Mouse (Mus musculus) gastrocnemius, adult 2 months (tissue): ENCODE data around the gene Pex26. TPM values are rescaled to one million over a fixed set of nuclear protein-coding genes. Genes with fewer than 3 reads are reported as not detected.
A peak's percentile ranks its signal among the peaks of the same experiment; 100 is the strongest.

ENCODE experiments used
- DNase-seq: peaks from one replicate; pipeline ENCODE4 v3.0.0; 2022
- H3K27ac ChIP-seq: fragments of 200-600 bp; 2 replicates; pipeline ENCODE4 v1.8.1; 2022; ENCODE audit warnings: mild to moderate bottlenecking
- H3K4me3 ChIP-seq: fragments of 200-600 bp; 2 replicates; pipeline ENCODE4 v1.8.1; 2022; ENCODE audit warnings: mild to moderate bottlenecking, moderate library complexity
- CTCF ChIP-seq: fragments of 200-600 bp; IDR thresholded peaks from 2 replicates; pipeline ENCODE4 v1.8.1; 2022; ENCODE audit warnings: antibody characterized with exemption, mild to moderate bottlenecking, moderate library complexity
- intact Hi-C: fragments of 180-260 bp; cut with DNase I; formaldehyde crosslinking; loops from one replicate; pipeline ENCODE4 v1.15.1; 2025
- total RNA-seq, 2 experiments: library from RNA; stranded (reverse); gene quantifications; 2 replicates each; pipeline ENCODE4 v1.2.3; 2021

The Pex26 gene
- total RNA-seq, 2 experiments from 2014 or later, result 3.5 to 3.8 TPM

GRCm38 (mm10) chr6:121215336-121215735 is 31.9 kb downstream of the Pex26 start:
- no peak for TF ChIP-seq CTCF
- intact Hi-C loops, result no loop called here
- DNase-seq, result peak; percentile 51
- Histone ChIP-seq H3K4me3 (peak overlapping the region; percentile 86), H3K27ac (peak overlapping the region; percentile 97)

DNA sequence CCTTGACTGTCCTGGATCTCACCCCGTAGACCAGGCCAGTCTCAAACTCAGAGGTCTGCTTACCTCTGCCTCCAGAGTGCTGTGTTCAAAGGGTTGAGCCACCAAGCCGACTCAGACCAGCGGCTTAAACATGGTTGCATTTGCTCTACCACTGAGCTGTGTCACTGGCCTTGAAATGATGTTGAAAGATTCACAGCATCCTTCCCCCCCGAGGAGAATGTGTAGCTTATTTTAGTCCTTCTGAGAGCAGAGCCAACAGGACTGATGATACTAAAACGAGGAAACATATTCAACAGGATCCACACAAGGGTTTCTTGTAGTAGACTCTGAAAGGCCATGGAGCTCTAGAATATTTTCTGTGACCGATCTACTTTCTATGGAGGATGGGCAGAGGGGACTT is 32.4 kb downstream of the Pex26 start:
- no peak for DNase-seq
- Histone ChIP-seq H3K4me3 (peak overlapping the region; percentile 86), H3K27ac (peak overlapping the region; percentile 97)
- intact Hi-C loops, result no loop called here
- no peak for TF ChIP-seq CTCF

GRCm38 (mm10) chr6:121216589-121217255 is 33.3 kb downstream of the Pex26 start:
- no peak for TF ChIP-seq CTCF
- peak; percentile 83 for DNase-seq
- intact Hi-C loops, result no loop called here
- H3K27ac ChIP-seq, result peak overlapping the region; percentile 97
- peak overlapping the region; percentile 86 for H3K4me3 ChIP-seq

DNA sequence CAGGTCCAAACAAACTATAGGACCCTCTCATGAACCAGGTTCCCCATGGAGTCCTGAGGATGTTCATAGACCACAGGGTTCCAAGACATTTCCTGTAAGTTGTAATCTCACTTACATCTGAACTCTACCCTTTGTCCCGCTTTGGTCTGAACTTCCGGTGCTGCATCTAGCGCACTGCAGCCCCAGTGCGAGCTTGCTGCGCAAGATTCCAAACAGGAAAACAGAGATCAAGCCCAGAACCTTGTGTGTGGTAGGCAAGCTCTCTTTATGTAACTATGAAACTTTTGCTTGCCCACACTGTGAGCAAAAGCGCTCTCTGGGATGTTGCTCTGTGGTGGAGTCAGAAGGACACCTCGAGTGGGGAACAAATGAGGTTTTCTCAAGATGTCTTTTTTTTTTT is 34.5 kb downstream of the Pex26 start:
- H3K4me3 ChIP-seq, result peak overlapping the region; percentile 86
- TF ChIP-seq CTCF, result no peak
- DNase-seq, result no peak
- peak overlapping the region; percentile 97 for H3K27ac ChIP-seq
- intact Hi-C loops, result no loop called here

DNA sequence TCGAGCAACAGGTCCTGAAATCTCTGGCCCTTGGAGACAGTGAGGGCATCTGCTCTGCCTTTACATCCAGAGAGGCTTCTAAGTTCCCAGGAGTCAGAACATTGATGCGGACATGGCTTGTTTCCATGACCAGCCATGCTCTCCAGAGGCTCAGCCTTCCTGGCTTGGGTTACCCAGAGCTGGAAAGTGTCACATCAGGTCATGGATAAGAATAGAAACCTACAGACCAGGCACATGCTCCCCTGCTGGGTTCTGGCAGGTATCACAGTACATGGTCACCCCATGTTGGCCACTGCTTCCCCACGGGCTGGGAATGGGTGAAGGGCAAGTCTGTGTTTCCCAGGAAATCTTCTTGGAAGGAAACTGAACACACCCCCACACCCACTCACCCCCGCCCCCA is 35.9 kb downstream of the Pex26 start:
- Histone ChIP-seq H3K4me3 (peak overlapping the region; percentile 46), H3K27ac (peak overlapping the region; percentile 97)
- intact Hi-C loops, result no loop called here
- peak; percentile 83 for DNase-seq
- no peak for TF ChIP-seq CTCF

DNA sequence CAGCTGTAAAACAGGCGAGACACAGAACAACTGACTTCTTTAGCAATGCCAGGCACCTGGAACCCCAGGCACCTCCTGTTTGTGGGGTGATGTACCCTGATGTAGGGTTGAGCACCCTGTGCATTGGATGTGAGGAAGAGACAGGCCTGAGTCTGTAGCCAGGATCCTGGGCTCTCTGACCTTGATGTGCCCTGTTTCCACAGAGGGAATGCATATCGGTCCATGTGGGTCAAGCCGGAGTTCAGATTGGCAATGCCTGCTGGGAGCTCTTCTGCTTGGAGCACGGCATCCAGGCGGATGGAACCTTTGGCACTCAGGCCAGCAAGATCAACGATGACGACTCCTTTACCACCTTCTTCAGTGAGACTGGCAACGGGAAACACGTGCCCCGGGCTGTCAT is 36.7 kb downstream of the Pex26 start:
- intact Hi-C loops, result no loop called here
- Histone ChIP-seq H3K4me3 (peak overlapping the region; percentile 38), H3K27ac (peak overlapping the region; percentile 97)
- DNase-seq, result no peak
- no peak for TF ChIP-seq CTCF

- intact Hi-C loops, result no loop called here
- no peak for DNase-seq
- peak overlapping the region; percentile 7; the same call in 1 of the 2 replicates for H3K4me3 ChIP-seq
- TF ChIP-seq CTCF, result no peak
- peak overlapping the region; percentile 97 for H3K27ac ChIP-seq
Measured at GRCm38 (mm10) chr6:121221876-121222597, 38.6 kb downstream of the Pex26 start.

DNA sequence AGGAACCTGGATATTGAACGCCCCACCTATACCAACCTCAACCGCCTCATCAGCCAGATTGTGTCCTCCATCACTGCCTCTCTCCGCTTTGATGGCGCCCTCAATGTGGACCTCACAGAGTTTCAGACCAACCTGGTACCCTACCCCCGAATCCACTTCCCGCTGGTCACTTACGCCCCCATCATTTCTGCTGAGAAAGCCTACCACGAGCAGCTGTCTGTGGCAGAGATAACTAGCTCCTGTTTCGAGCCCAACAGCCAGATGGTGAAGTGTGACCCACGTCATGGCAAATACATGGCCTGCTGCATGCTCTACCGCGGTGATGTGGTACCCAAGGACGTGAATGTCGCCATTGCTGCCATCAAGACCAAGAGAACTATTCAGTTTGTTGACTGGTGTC is 39.5 kb downstream of the Pex26 start:
- peak overlapping the region; percentile 97; the same call in 1 of the 2 replicates for H3K27ac ChIP-seq
- no peak for TF ChIP-seq CTCF
- intact Hi-C loops, result no loop called here
- peak overlapping the region; percentile 15; the same call in 1 of the 2 replicates for H3K4me3 ChIP-seq
- no peak for DNase-seq

DNA sequence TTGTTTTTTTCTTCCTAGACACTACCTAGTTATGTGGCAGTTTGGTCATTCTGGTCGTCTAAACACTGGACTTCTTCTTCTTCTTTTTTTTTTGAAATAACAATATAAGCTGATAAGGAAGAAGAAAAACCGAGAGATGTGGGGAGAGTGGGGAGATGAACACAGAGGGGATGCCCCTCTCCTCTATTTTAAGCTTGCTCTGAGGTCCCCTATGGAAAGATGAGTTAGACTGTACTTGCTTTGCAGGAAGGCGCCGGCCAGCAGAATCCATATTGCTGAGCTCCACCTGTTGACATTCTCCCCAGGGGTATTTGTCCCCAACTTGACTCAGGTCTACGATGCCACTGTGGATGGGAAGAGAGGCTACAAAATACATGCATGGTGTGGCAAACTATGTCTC is 40.6 kb downstream of the Pex26 start:
- DNase-seq, result no peak
- no peak for TF ChIP-seq CTCF
- peak overlapping the region; percentile 97 for H3K27ac ChIP-seq
- intact Hi-C loops, result no loop called here
- peak overlapping the region; percentile 48 for H3K4me3 ChIP-seq

- peak overlapping the region; percentile 2; the same call in 1 of the 2 replicates for H3K4me3 ChIP-seq
- intact Hi-C loops, result no loop called here
- peak overlapping the region; percentile 80 for H3K27ac ChIP-seq
- TF ChIP-seq CTCF, result no peak
- DNase-seq, result no peak
Measured at GRCm38 (mm10) chr6:121224993-121225392, 41.5 kb downstream of the Pex26 start.

GRCm38 (mm10) chr6:121226043-121226442 is 42.6 kb downstream of the Pex26 start:
- intact Hi-C loops, result no loop called here
- Histone ChIP-seq H3K27ac (peak overlapping the region; percentile 80; the same call in 1 of the 2 replicates), H3K4me3 (no peak overlapping the region)
- no peak for TF ChIP-seq CTCF
- no peak for DNase-seq

GRCm38 (mm10) chr6:121226744-121227143 is 43.3 kb downstream of the Pex26 start:
- no peak overlapping the region for H3K4me3 ChIP-seq
- intact Hi-C loops, result no loop called here
- no peak for TF ChIP-seq CTCF
- H3K27ac ChIP-seq, result no peak overlapping the region
- no peak for DNase-seq

- no peak for DNase-seq
- intact Hi-C loops, result no loop called here
- H3K4me3 ChIP-seq, result no peak overlapping the region
- H3K27ac ChIP-seq, result no peak overlapping the region
- TF ChIP-seq CTCF, result no peak
Measured at GRCm38 (mm10) chr6:121228421-121228820, 45.0 kb downstream of the Pex26 start.
